Mouse (Mus musculus) lung, embryonic 16.5 days (tissue): ENCODE measurements around the gene Kbtbd6. TPM values are rescaled to one million over a fixed set of nuclear protein-coding genes. Genes with fewer than 3 reads are reported as not detected.
"Not testable (repeated sequence)": the region's sequence is repeated elsewhere in the genome, so short reads cannot be mapped to it uniquely, and the experiment has no call there.

Source experiments
- ATAC-seq: fragments of 200-750 bp; cut with Nextera tagmentation; 2 replicates; pipeline ENCODE4 v1.8.0; 2017; ENCODE audit warnings: low read depth, mild to moderate bottlenecking, moderate library complexity
- H3K27ac ChIP-seq: fragments of 300-500 bp; sonication (generic); 2 replicates; pipeline ENCODE4 v1.5.1; 2014; ENCODE audit warnings: mild to moderate bottlenecking, control low read depth, low read length
- H3K27me3 ChIP-seq: fragments of 300-500 bp; sonication (generic); 2 replicates; pipeline ENCODE4 v1.6.1; 2014; ENCODE audit warnings: low read depth, low read length, mixed read lengths; ENCODE audit not compliant: control insufficient read depth, insufficient read depth
- H3K36me3 ChIP-seq: fragments of 300-500 bp; sonication (generic); 2 replicates; pipeline ENCODE4 v1.6.1; 2014; ENCODE audit warnings: low read length; ENCODE audit not compliant: control insufficient read depth, insufficient read depth
- H3K4me1 ChIP-seq: fragments of 300-500 bp; sonication (generic); replicated peaks from 2 replicates; pipeline ENCODE4 v1.6.1; 2014; ENCODE audit warnings: low read length, mixed read lengths; ENCODE audit not compliant: control insufficient read depth, insufficient read depth
- H3K4me2 ChIP-seq: fragments of 300-500 bp; sonication (generic); 2 replicates; pipeline ENCODE4 v1.6.1; 2014; ENCODE audit warnings: low read depth, low read length, control low read depth
- H3K4me3 ChIP-seq: fragments of 300-500 bp; sonication (generic); 2 replicates; pipeline ENCODE4 v1.5.1; 2014; ENCODE audit warnings: mild to moderate bottlenecking, low read length, control low read depth
- H3K9ac ChIP-seq: fragments of 300-500 bp; sonication (generic); 2 replicates; pipeline ENCODE4 v1.6.1; 2014; ENCODE audit warnings: low read length, control low read depth
- H3K9me3 ChIP-seq: fragments of 300-500 bp; sonication (generic); 2 replicates; pipeline ENCODE4 v1.6.1; 2016; ENCODE audit warnings: low read length; ENCODE audit not compliant: control insufficient read depth
- whole genome bisulfite sequencing: fragments of 180-500 bp; shearing (Covaris S2); extraction: QIAGEN DNeasy Blood & Tissue Kit; methylation state at CpG from one replicate; pipeline ENCODE4 v1.1.7; 2014; 5-methylcytosine and 5-hydroxymethylcytosine counted together
- polyA plus RNA-seq: library from polyadenylated mRNA; unstranded; fragments of >200 nt; fragmentation: Nextera tagmentation; extraction: Ambion mirVana; gene quantifications from 2 replicates; pipeline ENCODE4 v1.2.1, GENCODE M21; 2015

Kbtbd6 gene
- polyA plus RNA-seq, 1 experiment from 2014 or later: 3.8 TPM

- Histone ChIP-seq H3K36me3 (no peaks in the 10 kb centered on the region; the same call in 1 of the 2 replicates), H3K27me3 (no peaks in the 10 kb centered on the region), H3K4me3 (no peak overlapping the region), H3K4me2 (no peak overlapping the region), H3K9me3 (no peaks in the 10 kb centered on the region), H3K9ac (no peak overlapping the region), H3K27ac (no peak overlapping the region), H3K4me1 (no peaks in the 10 kb centered on the region)
- ATAC-seq: no peak
- 67% methylated on average over 1 of the region's 1 CpGs for WGBS
These were observed 17.6 kb upstream of the Kbtbd6 start for GRCm38 (mm10) chr14:79434068-79434467.

GRCm38 (mm10) chr14:79440655-79441054 lies 11.0 kb upstream of the Kbtbd6 start:
- no peaks in the 10 kb centered on the region for H3K27me3 ChIP-seq
- H3K4me3 ChIP-seq: no peak overlapping the region

GRCm38 (mm10) chr14:79441441-79441840 lies 10.2 kb upstream of the Kbtbd6 start:
- Histone ChIP-seq H3K9ac (no peak overlapping the region), H3K27ac (no peak overlapping the region), H3K4me1 (no peaks in the 10 kb centered on the region), H3K27me3 (no peaks in the 10 kb centered on the region), H3K4me3 (no peak overlapping the region), H3K9me3 (no peaks in the 10 kb centered on the region; the same call in 1 of the 2 replicates), H3K4me2 (no peak overlapping the region), H3K36me3 (no peaks in the 10 kb centered on the region)
- no peak for ATAC-seq
- WGBS: 60% methylated on average over 5 of the region's 5 CpGs

More at GRCm38 (mm10) chr14:79440655-79441054, 11.0 kb upstream of the Kbtbd6 start:
- H3K9ac ChIP-seq: no peak overlapping the region
- H3K4me2 ChIP-seq: no peak overlapping the region
- H3K27ac ChIP-seq: no peak overlapping the region
- no peaks in the 10 kb centered on the region for H3K4me1 ChIP-seq
- no peaks in the 10 kb centered on the region; the same call in 1 of the 2 replicates for H3K9me3 ChIP-seq
- 75% methylated on average over 2 of the region's 2 CpGs for WGBS
- ATAC-seq: no peak
- no peaks in the 10 kb centered on the region for H3K36me3 ChIP-seq

GRCm38 (mm10) chr14:79444601-79445000 lies 7.0 kb upstream of the Kbtbd6 start:
- Histone ChIP-seq H3K9ac (no peak overlapping the region), H3K27me3 (no peaks in the 10 kb centered on the region)
- WGBS: 73% methylated on average over 9 of the region's 9 CpGs

GRCm38 (mm10) chr14:79445055-79445620 lies 6.5 kb upstream of the Kbtbd6 start:
- H3K4me1 ChIP-seq: no peaks in the 10 kb centered on the region
- no peaks in the 10 kb centered on the region for H3K36me3 ChIP-seq
- no peak overlapping the region for H3K9ac ChIP-seq
- no peak overlapping the region for H3K4me2 ChIP-seq
- WGBS: 65% methylated on average over 16 of the region's 16 CpGs
- no peaks in the 10 kb centered on the region for H3K9me3 ChIP-seq
- no peak overlapping the region for H3K4me3 ChIP-seq
- H3K27me3 ChIP-seq: no peaks in the 10 kb centered on the region
- no peak overlapping the region for H3K27ac ChIP-seq
- ATAC-seq: no peak

More at GRCm38 (mm10) chr14:79444601-79445000, 7.0 kb upstream of the Kbtbd6 start:
- no peak overlapping the region for H3K4me2 ChIP-seq
- no peak overlapping the region for H3K27ac ChIP-seq
- no peaks in the 10 kb centered on the region; the same call in 1 of the 2 replicates for H3K9me3 ChIP-seq
- no peak overlapping the region for H3K4me3 ChIP-seq
- no peak for ATAC-seq
- H3K36me3 ChIP-seq: no peaks in the 10 kb centered on the region
- H3K4me1 ChIP-seq: no peaks in the 10 kb centered on the region

GRCm38 (mm10) chr14:79452591-79452934 lies 928 bp downstream of the Kbtbd6 start:
- H3K36me3 ChIP-seq, H3K27me3 ChIP-seq, H3K9me3 ChIP-seq, H3K4me1 ChIP-seq, H3K4me2 ChIP-seq, ATAC-seq, H3K27ac ChIP-seq, H3K9ac ChIP-seq, H3K4me3 ChIP-seq: not testable (repeated sequence)
- WGBS: 98% methylated on average over 5 of the region's 10 CpGs

GRCm38 (mm10) chr14:79460401-79460800 lies 8.8 kb downstream of the Kbtbd6 start:
- ATAC-seq: no peak

GRCm38 (mm10) chr14:79460988-79461387 lies 9.4 kb downstream of the Kbtbd6 start:
- H3K9ac ChIP-seq: no peak overlapping the region
- H3K4me2 ChIP-seq: no peak overlapping the region
- no peaks in the 10 kb centered on the region for H3K9me3 ChIP-seq
- peaks cover 34% of the 10 kb centered on the region for H3K36me3 ChIP-seq
- no peak for ATAC-seq
- WGBS: 91% methylated on average over 4 of the region's 4 CpGs
- H3K4me3 ChIP-seq: no peak overlapping the region
- no peaks in the 10 kb centered on the region for H3K4me1 ChIP-seq
- H3K27me3 ChIP-seq: no peaks in the 10 kb centered on the region
- no peak overlapping the region for H3K27ac ChIP-seq

More at GRCm38 (mm10) chr14:79460401-79460800, 8.8 kb downstream of the Kbtbd6 start:
- 88% methylated on average over 1 of the region's 1 CpGs for WGBS
- no peak overlapping the region for H3K27ac ChIP-seq
- H3K4me1 ChIP-seq: no peaks in the 10 kb centered on the region
- no peaks in the 10 kb centered on the region for H3K9me3 ChIP-seq
- no peak overlapping the region for H3K4me3 ChIP-seq
- H3K4me2 ChIP-seq: no peak overlapping the region
- H3K36me3 ChIP-seq: peaks cover 28% of the 10 kb centered on the region
- no peaks in the 10 kb centered on the region for H3K27me3 ChIP-seq
- no peak overlapping the region for H3K9ac ChIP-seq

GRCm38 (mm10) chr14:79465623-79466022 lies 14.0 kb downstream of the Kbtbd6 start:
- no peak overlapping the region for H3K9ac ChIP-seq
- no peak overlapping the region for H3K27ac ChIP-seq
- H3K4me3 ChIP-seq: no peak overlapping the region
- no peaks in the 10 kb centered on the region for H3K27me3 ChIP-seq
- H3K9me3 ChIP-seq: no peaks in the 10 kb centered on the region
- WGBS: 95% methylated on average over 1 of the region's 1 CpGs
- H3K4me2 ChIP-seq: no peak overlapping the region
- ATAC-seq: no peak
- no peaks in the 10 kb centered on the region for H3K4me1 ChIP-seq
- peaks cover 59% of the 10 kb centered on the region for H3K36me3 ChIP-seq

- ATAC-seq: no peak
- H3K27ac ChIP-seq: no peak overlapping the region
- whole genome bisulfite sequencing: 20% methylated on average over 3 of the region's 3 CpGs
- no peaks in the 10 kb centered on the region for H3K27me3 ChIP-seq
- H3K4me1 ChIP-seq: no peaks in the 10 kb centered on the region
- no peak overlapping the region for H3K9ac ChIP-seq
- no peak overlapping the region for H3K4me2 ChIP-seq
- no peak overlapping the region for H3K4me3 ChIP-seq
- no peaks in the 10 kb centered on the region for H3K9me3 ChIP-seq
- H3K36me3 ChIP-seq: peaks cover 55% of the 10 kb centered on the region
These were observed 16.0 kb downstream of the Kbtbd6 start for GRCm38 (mm10) chr14:79467621-79468020.
